Mouse (Mus musculus): Measurements from ENCODE around the gene Nbeal2.

DNA sequence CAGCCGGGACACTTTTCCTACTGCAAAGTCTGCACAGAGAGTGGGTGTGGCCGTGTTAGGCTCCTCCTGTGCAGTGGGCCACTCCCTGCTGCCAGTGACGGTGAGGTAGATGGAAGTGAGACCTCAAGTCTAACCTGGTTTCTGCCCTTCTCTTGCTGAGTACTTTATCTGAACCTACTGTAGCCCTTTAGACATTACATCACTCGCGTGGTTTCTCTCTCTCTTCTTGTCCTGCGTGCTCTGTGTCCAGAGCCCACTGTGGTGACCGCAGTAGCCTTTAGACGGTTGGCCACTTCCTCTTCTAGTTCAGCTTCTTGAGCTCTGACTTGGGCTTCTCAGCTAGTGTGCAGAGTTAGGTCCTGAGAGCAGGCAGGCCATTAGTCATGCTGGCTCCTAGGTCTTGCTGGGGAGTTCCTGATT lies 22.5 kb upstream of the Nbeal2 start:
- TF ChIP-seq CTCF (IDR thresholded peaks at IDR 0.05; ENCODE audit: extremely low read depth, insufficient read length, insufficient replicate concordance, low read depth, low read length) (no peak), POLR2A (IDR thresholded peaks at IDR 0.05; ENCODE audit: low read depth, low read length) (no peak)

Measured in small intestine, adult 2 months (tissue).